Mouse (Mus musculus) midbrain, embryonic 13.5 days (tissue): ENCODE measurements around the gene Tap1. TPM values are rescaled to one million over a fixed set of nuclear protein-coding genes. Genes with fewer than 3 reads are reported as not detected.
A peak's percentile ranks its signal among the peaks of the same experiment; 100 is the strongest.
"Not testable (repeated sequence)": the region's sequence is repeated elsewhere in the genome, so short reads cannot be mapped to it uniquely, and the experiment has no call there.

Source experiments
- ATAC-seq: fragments of 200-750 bp; cut with Nextera tagmentation; 2 replicates; pipeline ENCODE4 v1.8.0; 2017; ENCODE audit warnings: mild to moderate bottlenecking, moderate TSS enrichment, moderate library complexity
- H3K27ac ChIP-seq: fragments of 300-500 bp; sonication (generic); 2 replicates; pipeline ENCODE4 v1.5.1; 2015; ENCODE audit warnings: inconsistent platforms, mild to moderate bottlenecking, moderate library complexity
- H3K27me3 ChIP-seq: fragments of 300-500 bp; sonication (generic); 2 replicates; pipeline ENCODE4 v1.6.1; 2015; ENCODE audit warnings: mild to moderate bottlenecking, inconsistent platforms
- H3K36me3 ChIP-seq: fragments of 300-500 bp; sonication (generic); 2 replicates; pipeline ENCODE4 v1.6.1; 2015; ENCODE audit warnings: mild to moderate bottlenecking, inconsistent platforms
- H3K4me1 ChIP-seq: fragments of 300-500 bp; sonication (generic); replicated peaks from 2 replicates; pipeline ENCODE4 v1.6.1; 2015; ENCODE audit warnings: inconsistent platforms
- H3K4me2 ChIP-seq: fragments of 300-500 bp; sonication (generic); replicated peaks from 2 replicates; pipeline ENCODE4 v1.6.1; 2015; ENCODE audit warnings: moderate library complexity, mild to moderate bottlenecking, inconsistent platforms
- H3K4me3 ChIP-seq: fragments of 300-500 bp; sonication (generic); replicated peaks from 2 replicates; pipeline ENCODE4 v1.5.1; 2015; ENCODE audit warnings: mild to moderate bottlenecking, inconsistent platforms
- H3K9ac ChIP-seq: fragments of 300-500 bp; sonication (generic); replicated peaks from 2 replicates; pipeline ENCODE4 v1.6.1; 2015; ENCODE audit warnings: mild to moderate bottlenecking, inconsistent platforms
- H3K9me3 ChIP-seq: fragments of 300-500 bp; sonication (generic); 2 replicates; pipeline ENCODE4 v1.6.1; 2016; ENCODE audit warnings: mild to moderate bottlenecking, inconsistent platforms
- WGBS: fragments of 180-500 bp; shearing (Covaris S2); methylation state at CpG from one replicate; pipeline ENCODE4 v1.1.7; 2015; 5-methylcytosine and 5-hydroxymethylcytosine counted together
- polyA plus RNA-seq: library from polyadenylated mRNA; unstranded; fragments of >200 nt; fragmentation: Nextera tagmentation; extraction: Ambion mirVana; gene quantifications from 2 replicates; pipeline ENCODE4 v1.2.1, GENCODE M21; 2015

The Tap1 gene
- polyA plus RNA-seq, result 0.46 and 0.57 TPM in 2 replicates

GRCm38 (mm10) chr17:34187261-34187916 is at the start of gene Tap1, which contains the start of gene Psmb9:
Gene Tap1, plus strand, starts transcription at chr17:34187553.
Gene Psmb9, minus strand, starts transcription at chr17:34187764.
- Histone ChIP-seq H3K4me1 (peaks cover 17% of the 10 kb centered on the region), H3K27me3 (peaks cover 91% of the 10 kb centered on the region), H3K4me2 (peak within 1 kb of the TSS; percentile 71), H3K9me3 (no peaks in the 10 kb centered on the region), H3K9ac (peak within 1 kb of the TSS; percentile 59), H3K4me3 (peak within 1 kb of the TSS; percentile 36), H3K27ac (no peak within 1 kb of the TSS), H3K36me3 (no peaks in the 10 kb centered on the region)
- WGBS, result under 1% methylated on average over 46 of the region's 46 CpGs
- peak; percentile 91 for ATAC-seq

DNA sequence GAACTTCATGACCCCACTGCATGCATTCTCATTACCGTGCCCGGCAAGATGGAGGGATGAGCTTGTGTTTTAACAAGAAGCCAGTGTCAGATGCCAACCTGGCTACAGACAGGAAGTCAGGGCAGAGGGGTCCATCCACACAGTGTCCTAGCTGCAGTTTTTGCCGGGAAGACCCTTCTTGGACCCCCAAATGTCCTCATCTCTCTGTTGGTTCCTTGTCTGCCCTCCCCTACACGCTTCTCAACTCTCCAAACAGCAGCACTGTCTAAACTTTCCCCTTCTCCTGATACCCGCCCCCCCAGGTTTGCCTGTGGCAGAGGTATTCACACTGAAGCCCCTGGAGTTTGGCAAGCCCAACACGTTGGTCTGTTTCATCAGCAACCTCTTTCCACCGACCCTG is 49.8 kb upstream of the Tap1 start:
- Histone ChIP-seq H3K4me1 (peaks cover 21% of the 10 kb centered on the region), H3K36me3 (no peaks in the 10 kb centered on the region), H3K9ac (no peak overlapping the region), H3K9me3 (no peaks in the 10 kb centered on the region), H3K4me3 (no peak overlapping the region), H3K4me2 (no peak overlapping the region), H3K27ac (no peak overlapping the region), H3K27me3 (peaks cover 61% of the 10 kb centered on the region)
- 80% methylated on average over 7 of the region's 7 CpGs for WGBS
- ATAC-seq, result no peak

GRCm38 (mm10) chr17:34138655-34139054 is 48.7 kb upstream of the Tap1 start:
- WGBS, result 84% methylated on average over 7 of the region's 7 CpGs
- H3K27ac ChIP-seq, result no peak overlapping the region
- peaks cover 24% of the 10 kb centered on the region for H3K4me1 ChIP-seq
- no peak overlapping the region for H3K9ac ChIP-seq
- H3K4me2 ChIP-seq, result no peak overlapping the region
- ATAC-seq, result no peak
- H3K27me3 ChIP-seq, result peaks cover 61% of the 10 kb centered on the region
- H3K36me3 ChIP-seq, result no peaks in the 10 kb centered on the region
- no peaks in the 10 kb centered on the region for H3K9me3 ChIP-seq
- no peak overlapping the region; the same call in 1 of the 2 replicates for H3K4me3 ChIP-seq

GRCm38 (mm10) chr17:34139416-34139815 is 47.9 kb upstream of the Tap1 start:
- Histone ChIP-seq H3K4me3 (peak overlapping the region; percentile 28), H3K4me2 (peak overlapping the region; percentile 54), H3K4me1 (peaks cover 24% of the 10 kb centered on the region), H3K36me3 (no peaks in the 10 kb centered on the region), H3K27ac (no peak overlapping the region), H3K9ac (peak overlapping the region; percentile 2; the same call in 1 of the 2 replicates), H3K27me3 (peaks cover 61% of the 10 kb centered on the region), H3K9me3 (no peaks in the 10 kb centered on the region)
- no peak for ATAC-seq
- 1% methylated on average over 16 of the region's 16 CpGs for WGBS

GRCm38 (mm10) chr17:34140240-34140639 is 47.1 kb upstream of the Tap1 start:
- H3K27me3 ChIP-seq, result peaks cover 61% of the 10 kb centered on the region
- 14% methylated on average over 5 of the region's 5 CpGs for WGBS

GRCm38 (mm10) chr17:34141448-34141847 is 45.9 kb upstream of the Tap1 start:
- no peak overlapping the region for H3K27ac ChIP-seq
- peaks cover 18% of the 10 kb centered on the region for H3K4me1 ChIP-seq
- no peak overlapping the region; the same call in 1 of the 2 replicates for H3K9ac ChIP-seq
- no peaks in the 10 kb centered on the region for H3K36me3 ChIP-seq
- ATAC-seq, result no peak
- H3K4me3 ChIP-seq, result no peak overlapping the region
- peaks cover 55% of the 10 kb centered on the region for H3K27me3 ChIP-seq
- no peaks in the 10 kb centered on the region for H3K9me3 ChIP-seq
- no peak overlapping the region for H3K4me2 ChIP-seq
- WGBS, result 57% methylated on average over 4 of the region's 4 CpGs

More at GRCm38 (mm10) chr17:34140240-34140639, 47.1 kb upstream of the Tap1 start:
- Histone ChIP-seq H3K4me1 (peaks cover 21% of the 10 kb centered on the region), H3K36me3 (no peaks in the 10 kb centered on the region), H3K4me3 (0 out of 2 replicates have a peak overlapping the region, but pooled peaks have one; percentile 28), H3K9ac (0 out of 2 replicates have a peak overlapping the region, but pooled peaks have one; percentile 6), H3K4me2 (peak overlapping the region; percentile 54; the same call in 1 of the 2 replicates), H3K9me3 (no peaks in the 10 kb centered on the region), H3K27ac (no peak overlapping the region)
- no peak for ATAC-seq

GRCm38 (mm10) chr17:34142456-34143010 is 44.8 kb upstream of the Tap1 start:
- H3K36me3 ChIP-seq, result no peaks in the 10 kb centered on the region
- H3K4me2 ChIP-seq, result no peak overlapping the region
- H3K9me3 ChIP-seq, result no peaks in the 10 kb centered on the region
- H3K9ac ChIP-seq, result no peak overlapping the region
- H3K27me3 ChIP-seq, result peaks cover 44% of the 10 kb centered on the region
- 89% methylated on average over 7 of the region's 7 CpGs for WGBS
- H3K27ac ChIP-seq, result no peak overlapping the region
- no peak for ATAC-seq
- peaks cover 18% of the 10 kb centered on the region for H3K4me1 ChIP-seq
- H3K4me3 ChIP-seq, result no peak overlapping the region

DNA sequence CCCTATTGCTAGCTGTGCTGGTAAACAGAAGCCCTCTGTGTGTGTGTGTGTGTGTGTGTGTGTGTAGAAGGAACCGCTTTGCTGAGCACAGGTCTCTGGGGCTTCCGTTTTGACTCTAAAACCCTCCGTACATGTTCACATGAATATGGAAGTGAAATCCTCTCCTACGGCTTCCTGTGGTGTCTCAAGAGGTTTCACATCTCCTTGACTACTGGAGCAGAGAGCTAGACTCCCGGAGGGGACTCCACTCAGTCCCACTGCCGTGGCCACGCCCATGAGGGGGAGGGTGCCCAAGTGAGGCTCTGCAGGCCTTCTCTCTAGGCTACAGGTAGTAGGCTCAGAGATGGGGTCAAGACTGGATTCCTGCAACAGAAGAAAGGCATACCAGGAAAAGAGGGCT is 44.3 kb upstream of the Tap1 start, which contains the start of gene H2-DMb2:
TSS of gene H2-DMb2 (plus strand) at position 275 of the 400 bp plus-strand sequence.
- peaks cover 39% of the 10 kb centered on the region for H3K27me3 ChIP-seq
- WGBS, result 23% methylated on average over 7 of the region's 7 CpGs
- H3K27ac ChIP-seq, result no peak within 1 kb of the TSS
- H3K36me3 ChIP-seq, result no peaks in the 10 kb centered on the region
- H3K9ac ChIP-seq, result no peak within 1 kb of the TSS
- no peak within 1 kb of the TSS for H3K4me3 ChIP-seq
- H3K9me3 ChIP-seq, result no peaks in the 10 kb centered on the region
- ATAC-seq, result no peak
- H3K4me1 ChIP-seq, result peaks cover 18% of the 10 kb centered on the region
- H3K4me2 ChIP-seq, result no peak within 1 kb of the TSS

GRCm38 (mm10) chr17:34143461-34143860 is 43.9 kb upstream of the Tap1 start:
- H3K27me3 ChIP-seq, result peaks cover 35% of the 10 kb centered on the region
- H3K27ac ChIP-seq, result no peak overlapping the region
- no peaks in the 10 kb centered on the region for H3K9me3 ChIP-seq
- H3K4me1 ChIP-seq, result peaks cover 18% of the 10 kb centered on the region
- ATAC-seq, result no peak
- WGBS, result 78% methylated on average over 5 of the region's 5 CpGs
- H3K4me3 ChIP-seq, result no peak overlapping the region
- no peak overlapping the region for H3K9ac ChIP-seq
- no peak overlapping the region for H3K4me2 ChIP-seq
- no peaks in the 10 kb centered on the region for H3K36me3 ChIP-seq

DNA sequence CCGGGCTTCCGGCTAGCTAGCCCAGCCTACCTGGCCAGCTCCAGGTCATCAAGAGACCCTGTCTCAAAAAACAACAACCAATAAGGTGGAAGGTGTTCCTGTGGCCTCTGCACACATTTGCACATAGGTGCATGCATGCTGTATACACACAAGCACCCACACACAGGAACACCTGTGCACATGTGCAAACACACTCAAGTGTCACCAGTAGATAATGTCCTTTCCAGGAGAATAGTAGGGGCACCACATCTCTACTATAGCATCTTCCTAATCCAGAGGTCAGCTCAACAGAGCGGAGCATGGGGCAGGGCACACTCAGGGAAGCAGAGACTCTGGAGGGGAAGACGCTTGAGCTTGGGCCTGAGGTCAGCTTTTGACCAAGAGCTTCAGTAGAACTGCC is 43.1 kb upstream of the Tap1 start:
- not testable (repeated sequence) for H3K9ac ChIP-seq, H3K4me3 ChIP-seq, H3K4me2 ChIP-seq, ATAC-seq, H3K27ac ChIP-seq, H3K9me3 ChIP-seq, H3K36me3 ChIP-seq
- peaks cover 13% of the 10 kb centered on the region for H3K4me1 ChIP-seq
- 90% methylated on average over 4 of the region's 4 CpGs for WGBS
- H3K27me3 ChIP-seq, result peaks cover 28% of the 10 kb centered on the region

DNA sequence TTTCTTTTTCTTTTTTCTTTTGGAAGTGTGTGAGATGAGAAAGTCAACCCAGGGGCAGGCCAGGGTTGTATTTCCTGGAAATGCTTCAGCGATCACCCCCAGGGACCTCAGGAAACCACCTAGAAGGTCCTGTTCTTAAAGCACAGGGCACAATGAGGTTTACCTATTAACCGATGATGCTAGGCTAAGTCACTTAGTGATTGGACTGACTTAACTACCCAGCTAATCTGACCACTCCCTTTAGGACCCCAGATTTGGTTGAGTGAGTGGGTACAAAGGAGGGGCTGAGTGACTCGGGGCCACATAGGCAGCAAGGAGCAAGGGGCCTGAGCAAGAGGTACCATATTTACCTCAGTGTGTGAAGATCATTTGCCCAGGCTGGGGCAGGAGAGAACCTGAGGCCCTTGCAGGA is 42.4 kb upstream of the Tap1 start:
- Histone ChIP-seq H3K27ac (no peak overlapping the region), H3K4me2 (no peak overlapping the region), H3K4me1 (peaks cover 6% of the 10 kb centered on the region), H3K9ac (no peak overlapping the region), H3K36me3 (no peaks in the 10 kb centered on the region), H3K9me3 (no peaks in the 10 kb centered on the region), H3K4me3 (no peak overlapping the region), H3K27me3 (peaks cover 20% of the 10 kb centered on the region)
- 67% methylated on average over 3 of the region's 3 CpGs for WGBS
- no peak for ATAC-seq

- ATAC-seq, result no peak
- Histone ChIP-seq H3K36me3 (no peaks in the 10 kb centered on the region), H3K4me1 (no peaks in the 10 kb centered on the region), H3K27ac (no peak within 1 kb of the TSS), H3K4me3 (no peak within 1 kb of the TSS), H3K4me2 (no peak within 1 kb of the TSS), H3K9ac (no peak within 1 kb of the TSS), H3K27me3 (no peaks in the 10 kb centered on the region), H3K9me3 (no peaks in the 10 kb centered on the region)
- 64% methylated on average over 4 of the region's 4 CpGs for WGBS
Measured at GRCm38 (mm10) chr17:34152923-34153322, 34.4 kb upstream of the Tap1 start, which contains the start of gene H2-DMb1. Gene H2-DMb1, plus strand, starts transcription at chr17:34153072.
